Mouse (Mus musculus) heart, embryonic 16.5 days (tissue): ENCODE measurements at regions not wholly inside any gene's neighbourhood (a gene's known extent, or its start where the extent isn't known, plus 50 kb on each side); places are given as distances from the start of the nearest gene placed in this dataset.

ENCODE experiments used
- ATAC-seq: fragments of 200-750 bp; cut with Nextera tagmentation; replicated peaks from 2 replicates; pipeline ENCODE4 v1.8.0; 2017; ENCODE audit warnings: moderate number of reproducible peaks; ENCODE audit not compliant: insufficient read depth, low FRiP score; ENCODE audit errors: extremely low read depth
- H3K27ac ChIP-seq: fragments of 300-500 bp; sonication (generic); 2 replicates; pipeline ENCODE4 v1.5.1; 2014; ENCODE audit warnings: mild to moderate bottlenecking, low read length, control low read depth, moderate library complexity
- H3K27me3 ChIP-seq: fragments of 300-500 bp; sonication (generic); 2 replicates; pipeline ENCODE4 v1.6.1; 2014; ENCODE audit warnings: low read length, mixed read lengths; ENCODE audit not compliant: control insufficient read depth, insufficient read depth
- H3K36me3 ChIP-seq: fragments of 300-500 bp; sonication (generic); 2 replicates; pipeline ENCODE4 v1.6.1; 2014; ENCODE audit not compliant: control insufficient read depth, insufficient read depth
- H3K4me1 ChIP-seq: fragments of 300-500 bp; sonication (generic); 2 replicates; pipeline ENCODE4 v1.6.1; 2014; ENCODE audit warnings: low read length, mixed read lengths; ENCODE audit not compliant: control insufficient read depth, insufficient read depth
- H3K4me2 ChIP-seq: fragments of 300-500 bp; sonication (generic); 2 replicates; pipeline ENCODE4 v1.6.1; 2014; ENCODE audit warnings: low read depth, mild to moderate bottlenecking, control low read depth, low read length
- H3K4me3 ChIP-seq: fragments of 300-500 bp; sonication (generic); 2 replicates; pipeline ENCODE4 v1.5.1; 2014; ENCODE audit warnings: mild to moderate bottlenecking, control low read depth, low read length
- H3K9ac ChIP-seq: fragments of 300-500 bp; sonication (generic); 2 replicates; pipeline ENCODE4 v1.6.1; 2014; ENCODE audit warnings: low read length, control low read depth
- H3K9me3 ChIP-seq: fragments of 300-500 bp; sonication (generic); replicated peaks from 2 replicates; pipeline ENCODE4 v1.6.1; 2016; ENCODE audit warnings: low read length; ENCODE audit not compliant: control insufficient read depth
- WGBS: fragments of 180-500 bp; shearing (Covaris S2); extraction: QIAGEN DNeasy Blood & Tissue Kit; methylation state at CpG from one replicate; pipeline ENCODE4 v1.1.7; 2014; 5-methylcytosine and 5-hydroxymethylcytosine counted together

DNA sequence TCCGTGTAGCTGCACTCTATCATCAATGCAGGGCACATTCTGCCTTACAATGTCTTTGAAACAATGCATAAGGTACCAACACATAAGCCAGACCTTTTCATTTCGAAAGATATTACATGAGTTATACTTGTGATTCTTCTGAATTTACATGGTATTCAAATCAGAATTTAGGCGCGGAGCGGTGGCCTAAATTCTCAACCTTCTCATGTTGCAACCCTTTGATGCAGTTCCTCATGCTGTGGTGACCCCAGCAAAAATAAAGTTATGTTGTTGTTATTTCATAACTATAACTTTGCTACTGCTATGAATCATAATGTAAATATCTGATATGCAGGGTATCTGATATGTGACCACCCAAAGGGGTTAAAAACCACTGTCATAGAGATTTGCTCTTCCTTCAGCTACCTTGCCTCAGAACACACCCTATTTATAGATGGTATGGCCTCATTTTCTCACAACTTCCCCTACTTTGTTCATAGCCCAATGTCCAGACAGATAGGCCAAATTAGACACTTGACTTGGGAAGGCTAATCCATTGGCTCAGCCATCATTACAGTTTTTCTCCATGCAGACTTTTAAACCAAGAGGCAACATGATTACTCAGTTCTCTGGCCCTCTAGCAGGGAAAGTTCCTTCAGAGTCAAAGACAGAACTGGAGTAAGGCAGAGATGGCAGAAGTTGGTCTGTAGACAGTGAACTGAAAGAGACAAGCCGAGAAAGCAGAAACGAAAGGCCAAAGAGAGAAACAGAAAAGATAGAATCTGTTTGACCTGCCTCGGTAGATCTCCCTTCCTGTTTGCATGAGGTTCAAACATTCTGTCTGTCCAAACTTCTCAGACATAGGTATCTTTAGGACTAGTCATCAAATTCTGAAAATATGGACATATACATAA, 102.1 kb upstream of the Ppm1h start:
- Histone ChIP-seq H3K9me3 (peaks cover 3% of the 10 kb centered on the region), H3K4me3 (no peak overlapping the region), H3K4me1 (no peaks in the 10 kb centered on the region), H3K36me3 (no peaks in the 10 kb centered on the region), H3K27me3 (no peaks in the 10 kb centered on the region), H3K9ac (no peak overlapping the region), H3K27ac (no peak overlapping the region), H3K4me2 (no peak overlapping the region)
- 90% methylated on average over 8 of the region's 8 CpGs for WGBS
- no peak for ATAC-seq

DNA sequence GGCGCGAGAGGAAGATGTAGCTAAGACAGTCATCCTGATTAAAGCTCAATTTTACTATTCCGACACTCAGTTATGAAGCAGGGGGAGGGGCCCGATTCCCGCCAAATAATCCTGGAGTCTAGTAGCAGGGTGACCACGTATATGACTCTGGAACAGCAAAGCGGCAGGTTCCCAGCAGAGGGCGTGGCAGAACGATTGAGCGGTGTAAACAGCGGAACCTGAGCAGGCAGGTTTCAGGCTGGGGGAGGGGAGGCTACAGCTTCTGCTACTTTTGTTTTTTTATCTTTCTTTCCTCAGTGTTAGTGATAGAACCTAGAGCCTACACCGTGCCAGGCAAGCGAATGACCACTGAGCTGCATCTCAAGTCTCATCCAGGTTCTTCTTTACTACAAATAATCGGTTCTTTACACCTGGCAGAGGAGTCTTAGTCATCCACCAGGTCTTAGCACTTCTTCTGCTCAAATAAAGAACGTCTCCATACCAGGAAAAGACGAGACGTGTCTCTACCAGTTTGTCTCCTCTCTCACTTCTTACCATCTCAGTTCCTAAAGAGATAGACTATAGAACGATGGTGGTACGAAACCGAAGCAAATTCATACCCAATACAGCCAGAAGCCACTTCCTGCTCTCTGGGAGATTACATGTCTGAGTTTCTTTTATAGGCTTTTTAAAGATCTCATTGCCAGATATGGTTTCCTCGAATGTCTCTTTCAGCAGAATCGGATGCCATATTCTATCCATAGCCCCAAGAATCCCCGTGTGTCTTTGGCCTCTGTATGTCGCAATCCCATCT, 100.2 kb upstream of the Ppm1h start:
- Histone ChIP-seq H3K9ac (no peak overlapping the region), H3K4me2 (no peak overlapping the region; the same call in 1 of the 2 replicates), H3K27ac (no peak overlapping the region), H3K9me3 (peaks cover 3% of the 10 kb centered on the region), H3K36me3 (no peaks in the 10 kb centered on the region), H3K27me3 (no peaks in the 10 kb centered on the region), H3K4me3 (no peak overlapping the region), H3K4me1 (no peaks in the 10 kb centered on the region)
- ATAC-seq = no peak
- 56% methylated on average over 24 of the region's 24 CpGs for WGBS

DNA sequence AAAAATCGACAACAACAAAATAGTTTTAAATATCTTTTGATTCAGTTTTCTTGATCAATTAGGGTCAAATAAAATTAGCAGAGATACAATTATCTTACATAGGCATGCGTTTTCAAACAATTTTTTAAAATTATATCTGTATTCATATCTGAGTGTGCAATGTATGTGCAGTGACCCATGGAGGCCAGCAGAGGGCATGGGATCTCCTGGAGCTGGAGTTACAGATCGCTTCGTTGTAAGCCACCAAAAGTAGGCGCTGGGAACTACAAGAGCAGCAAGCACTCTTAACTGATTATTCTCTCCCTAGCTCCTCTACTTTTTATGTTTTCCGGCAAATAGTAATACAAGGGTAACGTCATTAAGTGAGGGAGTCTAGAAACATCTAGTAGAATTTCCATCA, 97.5 kb upstream of the Ppm1h start:
- H3K36me3 ChIP-seq = no peaks in the 10 kb centered on the region
- H3K9ac ChIP-seq = no peak overlapping the region
- H3K4me1 ChIP-seq = no peaks in the 10 kb centered on the region
- H3K27me3 ChIP-seq = no peaks in the 10 kb centered on the region
- H3K27ac ChIP-seq = no peak overlapping the region
- ATAC-seq = no peak
- no peak overlapping the region for H3K4me2 ChIP-seq
- H3K9me3 ChIP-seq = peaks cover 3% of the 10 kb centered on the region
- 80% methylated on average over 7 of the region's 7 CpGs for WGBS
- H3K4me3 ChIP-seq = no peak overlapping the region

DNA sequence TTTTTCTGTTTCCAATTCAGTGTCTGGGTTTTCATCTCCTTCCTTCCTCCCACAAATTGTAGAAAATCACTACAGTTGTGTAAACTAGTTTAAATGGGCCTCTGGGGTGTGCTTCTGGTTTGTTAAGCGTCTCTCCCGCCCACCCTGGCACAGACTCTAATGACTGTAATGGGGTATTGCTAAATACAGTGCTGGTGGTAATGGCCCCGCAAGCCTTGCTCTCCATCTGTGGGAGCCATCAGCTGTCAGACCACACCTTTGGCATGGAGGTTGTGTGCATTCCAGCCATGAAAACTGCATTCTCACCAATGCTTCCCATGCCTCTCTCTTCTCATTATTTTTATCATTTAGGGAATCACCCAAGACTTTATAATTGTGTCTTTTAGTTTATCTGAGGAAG, 91.0 kb upstream of the Ppm1h start:
- WGBS = 73% methylated on average over 3 of the region's 3 CpGs
- Histone ChIP-seq H3K9me3 (no peaks in the 10 kb centered on the region), H3K4me1 (no peaks in the 10 kb centered on the region), H3K4me2 (no peak overlapping the region), H3K9ac (no peak overlapping the region), H3K27me3 (no peaks in the 10 kb centered on the region), H3K27ac (no peak overlapping the region), H3K36me3 (no peaks in the 10 kb centered on the region), H3K4me3 (no peak overlapping the region)
- ATAC-seq = no peak

DNA sequence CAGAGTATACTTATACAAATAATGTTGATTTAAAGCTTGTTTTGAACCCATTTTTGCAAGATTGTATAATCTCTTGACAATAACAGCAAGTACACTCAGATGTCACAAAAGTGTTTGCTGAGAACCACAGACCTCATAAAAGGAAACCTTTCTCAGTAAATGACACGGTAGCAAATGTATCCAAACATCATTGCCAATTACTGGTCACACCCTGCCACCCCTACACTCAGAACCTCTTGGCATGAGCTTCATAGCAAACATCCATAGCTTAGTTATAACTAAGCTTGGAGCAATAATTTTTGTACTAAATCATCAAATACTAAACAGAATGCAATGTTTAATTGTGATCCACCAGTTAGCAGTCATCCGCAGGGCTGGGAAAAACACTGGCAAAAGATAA, 79.1 kb upstream of the Ppm1h start:
- no peak overlapping the region for H3K4me3 ChIP-seq
- no peak overlapping the region for H3K27ac ChIP-seq
- ATAC-seq = no peak
- H3K9me3 ChIP-seq = no peaks in the 10 kb centered on the region
- no peak overlapping the region for H3K9ac ChIP-seq
- no peaks in the 10 kb centered on the region for H3K36me3 ChIP-seq
- WGBS = 81% methylated on average over 2 of the region's 2 CpGs
- no peaks in the 10 kb centered on the region for H3K4me1 ChIP-seq
- no peak overlapping the region for H3K4me2 ChIP-seq
- no peaks in the 10 kb centered on the region for H3K27me3 ChIP-seq

DNA sequence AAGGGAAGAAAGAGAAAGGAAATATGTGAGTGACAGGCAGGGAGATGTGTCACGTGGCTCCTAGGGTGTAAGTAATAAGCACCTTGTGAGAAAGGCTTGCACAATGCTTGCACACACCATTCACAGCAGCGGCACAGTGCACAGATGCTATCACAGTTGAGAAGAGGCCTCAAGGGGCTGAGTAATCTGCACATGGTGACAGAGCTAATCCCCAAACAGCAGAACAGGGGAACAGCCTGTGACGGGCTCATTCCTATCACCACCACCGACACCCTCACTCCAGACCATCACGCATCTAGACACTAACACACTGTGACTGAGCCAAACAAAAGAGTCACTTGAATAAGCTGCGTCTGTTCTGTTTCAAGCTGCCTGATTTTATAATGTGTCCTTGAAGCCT, 76.2 kb upstream of the Ppm1h start:
- Histone ChIP-seq H3K4me3 (no peak overlapping the region), H3K9ac (no peak overlapping the region), H3K4me1 (no peaks in the 10 kb centered on the region), H3K36me3 (no peaks in the 10 kb centered on the region), H3K4me2 (no peak overlapping the region), H3K27me3 (no peaks in the 10 kb centered on the region), H3K9me3 (no peaks in the 10 kb centered on the region), H3K27ac (no peak overlapping the region)
- no peak for ATAC-seq
- WGBS = 28% methylated on average over 6 of the region's 6 CpGs

DNA sequence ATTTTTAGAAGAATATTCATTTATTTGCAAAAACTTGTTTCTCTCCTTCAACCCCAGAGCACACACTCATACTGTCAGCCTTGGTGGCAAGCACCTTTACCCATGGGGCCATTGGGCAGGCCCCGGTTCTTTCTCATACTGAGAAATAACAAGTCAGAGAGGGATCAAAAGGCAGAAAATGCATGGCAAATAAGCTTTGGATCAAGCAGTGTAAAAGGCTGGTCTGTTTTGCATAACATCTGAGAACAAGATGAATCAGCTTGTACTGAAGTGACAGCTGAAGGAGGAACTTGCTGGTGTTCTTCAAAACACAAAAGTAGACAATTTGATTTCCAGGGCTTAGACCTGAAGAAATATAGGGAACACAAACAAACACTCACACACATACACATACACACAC, 74.6 kb upstream of the Ppm1h start:
- Histone ChIP-seq H3K27me3 (no peaks in the 10 kb centered on the region), H3K9me3 (no peaks in the 10 kb centered on the region), H3K36me3 (no peaks in the 10 kb centered on the region), H3K9ac (no peak overlapping the region), H3K4me1 (no peaks in the 10 kb centered on the region), H3K4me2 (no peak overlapping the region), H3K27ac (no peak overlapping the region), H3K4me3 (no peak overlapping the region)
- ATAC-seq = no peak
- WGBS = 88% methylated on average over 1 of the region's 1 CpGs

DNA sequence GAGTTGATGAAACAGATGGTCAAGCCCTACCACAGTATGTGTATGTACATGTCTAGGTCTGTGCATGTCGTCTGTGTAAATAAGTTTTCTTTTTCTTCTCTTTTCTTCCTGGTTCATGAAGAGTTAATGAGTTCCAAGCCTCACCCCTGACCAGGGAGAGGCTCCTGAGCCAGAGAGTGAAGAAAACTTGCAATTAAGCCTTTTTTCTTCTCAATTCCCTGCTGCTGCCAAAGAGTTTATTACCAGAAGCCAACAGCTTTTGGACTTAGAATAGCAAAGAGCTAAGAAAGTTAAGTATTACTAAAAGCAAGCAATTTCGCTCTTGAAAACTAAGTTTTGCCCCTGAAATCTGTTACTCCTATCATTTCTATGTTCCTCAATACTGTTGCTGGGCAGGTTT, 65.3 kb upstream of the Ppm1h start:
- Histone ChIP-seq H3K27ac (no peak overlapping the region), H3K4me3 (no peak overlapping the region), H3K4me1 (peaks cover 6% of the 10 kb centered on the region; the same call in 1 of the 2 replicates), H3K9ac (no peak overlapping the region), H3K9me3 (no peaks in the 10 kb centered on the region), H3K4me2 (no peak overlapping the region), H3K36me3 (no peaks in the 10 kb centered on the region), H3K27me3 (no peaks in the 10 kb centered on the region)
- 81% methylated on average over 2 of the region's 2 CpGs for WGBS
- no peak for ATAC-seq

DNA sequence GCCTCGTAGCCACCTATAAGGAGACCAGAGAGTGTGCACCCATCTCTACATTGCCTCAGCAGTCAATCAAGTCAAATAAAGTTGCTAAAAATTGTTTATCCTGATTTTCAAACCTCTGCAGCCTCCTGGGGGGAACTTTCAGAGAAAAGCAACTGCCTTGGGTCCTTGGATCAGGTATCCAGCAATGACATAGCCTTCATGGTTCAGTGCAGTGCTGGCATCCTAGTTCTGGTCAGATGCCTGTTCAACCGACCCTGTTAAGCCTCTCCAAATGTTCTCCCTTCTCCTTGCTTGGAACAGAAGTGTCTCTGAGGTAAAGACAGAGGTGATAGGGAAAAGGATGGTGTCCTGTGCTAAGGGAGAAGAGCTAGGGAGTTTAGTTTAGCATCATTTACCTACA, 64.7 kb upstream of the Ppm1h start:
- Histone ChIP-seq H3K27ac (no peak overlapping the region), H3K36me3 (no peaks in the 10 kb centered on the region), H3K4me3 (no peak overlapping the region), H3K4me1 (peaks cover 6% of the 10 kb centered on the region; the same call in 1 of the 2 replicates), H3K4me2 (no peak overlapping the region), H3K9ac (no peak overlapping the region), H3K9me3 (no peaks in the 10 kb centered on the region), H3K27me3 (no peaks in the 10 kb centered on the region)
- WGBS = 68% methylated on average over 2 of the region's 2 CpGs
- no peak for ATAC-seq
